Mouse (Mus musculus) cerebellum, postnatal 25 days (tissue): ENCODE measurements around the gene Ccdc154.
A peak's percentile ranks its signal among the peaks of the same experiment; 100 is the strongest.

Experiments used
- DNase-seq, 2 experiments: peaks; one replicate each; pipeline ENCODE4 v3.0.0; 2021; ENCODE audit warnings: mixed read lengths in 2 of 2

Ccdc154 gene

DNA sequence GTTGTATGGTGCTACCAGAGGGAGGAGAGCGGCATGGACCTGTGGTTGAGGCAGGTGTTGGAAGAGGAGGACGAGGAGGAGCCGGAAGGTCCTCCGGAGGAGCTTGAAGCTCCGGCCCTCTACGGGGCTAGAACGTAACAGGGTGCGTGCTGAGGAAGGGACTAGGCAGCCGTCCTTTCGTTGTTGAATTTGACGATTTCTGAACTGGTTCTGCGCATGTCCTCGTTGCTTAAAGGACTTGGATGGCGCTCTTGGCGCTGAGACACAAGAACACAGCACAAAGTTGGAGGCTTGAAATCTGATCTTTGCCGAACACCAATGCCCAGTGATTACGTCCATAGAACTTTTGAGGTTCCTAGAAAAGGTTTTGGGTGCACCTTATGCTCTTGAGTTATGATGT lies 22.7 kb downstream of the Ccdc154 start:
- DNase-seq = no peak

- no peak for DNase-seq
Measured at GRCm38 (mm10) chr17:25187784-25188149, 25.5 kb downstream of the Ccdc154 start.

GRCm38 (mm10) chr17:25188150-25189031 lies 26.1 kb downstream of the Ccdc154 start, which contains the start of gene Unkl:
Unkl (plus strand) TSS chr17:25188397.
- DNase-seq = peak; percentile 79 to 85

GRCm38 (mm10) chr17:25189091-25189490 lies 26.8 kb downstream of the Ccdc154 start:
- peak in 1 of 2 experiments; percentile 25 for DNase-seq

- no peak for DNase-seq
Measured at GRCm38 (mm10) chr17:25202401-25202800, 40.1 kb downstream of the Ccdc154 start.

DNA sequence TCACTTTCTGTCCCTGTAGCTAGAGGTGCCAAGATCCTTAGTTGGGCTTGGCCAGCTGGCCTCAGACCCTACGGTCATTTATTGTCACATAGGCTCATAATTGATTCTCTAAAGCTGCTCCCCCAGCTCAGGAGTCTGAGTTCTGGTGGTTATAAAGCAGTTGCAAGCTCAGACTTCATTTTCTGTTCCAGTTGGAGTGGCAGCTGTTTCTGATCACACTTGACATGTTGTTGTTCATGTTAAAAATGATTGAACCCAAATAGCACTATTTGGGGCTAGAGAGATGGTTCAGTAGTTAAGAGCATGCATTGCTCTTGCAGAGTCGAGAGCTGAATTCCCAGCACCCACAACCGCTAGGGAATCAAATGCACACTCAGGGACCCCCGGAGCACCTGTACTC lies 47.7 kb downstream of the Ccdc154 start:
- no peak for DNase-seq

DNA sequence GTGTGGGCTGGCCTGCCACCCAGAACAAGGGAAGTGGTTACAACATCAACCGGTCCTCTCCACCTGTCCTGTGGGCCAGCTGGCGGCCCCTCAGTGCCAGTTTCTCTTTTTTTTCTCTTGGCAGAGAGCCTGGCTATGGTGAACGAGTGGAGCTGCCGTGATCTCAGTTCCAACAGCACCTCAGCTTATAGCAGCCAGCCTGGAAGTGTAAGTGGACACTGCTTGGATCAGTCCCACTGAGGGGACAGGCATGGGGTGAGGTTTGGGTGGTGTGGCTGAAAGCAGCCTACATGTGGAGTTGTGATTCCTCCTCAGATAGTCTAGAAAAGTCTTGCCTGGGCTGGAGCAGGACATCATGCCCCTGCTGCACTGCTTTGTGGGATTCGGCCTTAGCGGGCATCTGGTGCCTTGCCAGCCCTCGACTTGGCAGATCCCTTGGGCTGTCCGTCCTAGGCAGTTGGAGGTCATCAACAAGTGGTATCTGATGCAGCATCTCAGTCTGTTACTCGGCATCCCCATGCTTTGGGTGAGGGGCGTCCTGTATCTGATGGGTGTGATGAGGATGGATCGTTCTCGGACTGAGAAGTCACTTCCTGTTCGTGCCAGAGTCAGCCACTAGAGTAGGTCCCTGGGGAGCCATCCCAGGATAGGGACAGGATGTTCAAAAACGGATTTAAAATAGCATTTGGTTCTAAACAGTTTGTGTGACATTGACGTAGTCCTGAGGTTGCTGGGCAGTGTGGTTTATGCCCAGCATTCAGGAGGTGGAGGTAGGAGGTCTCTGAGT lies 48.6 kb downstream of the Ccdc154 start:
- peak; percentile 84 to 85 for DNase-seq

DNA sequence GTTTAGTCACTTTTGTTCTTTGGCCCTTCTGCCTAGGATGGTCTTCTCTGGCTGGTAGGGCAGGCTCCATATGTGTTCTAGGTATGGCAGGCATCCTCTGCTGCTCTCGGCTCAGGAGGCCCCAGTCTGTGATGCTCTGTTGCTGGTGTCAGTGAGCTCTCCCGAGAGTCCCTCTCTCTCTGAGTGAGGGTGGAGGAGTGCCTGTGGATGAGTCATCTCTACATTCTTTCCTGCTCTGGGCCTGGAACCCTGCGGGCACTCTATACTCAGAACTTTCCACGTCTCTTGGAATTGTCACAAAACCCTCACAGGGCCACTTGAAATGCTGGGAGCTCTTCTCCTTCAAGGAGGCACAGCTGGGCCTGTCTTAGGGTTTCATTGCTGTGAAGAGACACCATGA lies 49.4 kb downstream of the Ccdc154 start:
- peak in 1 of 2 experiments; percentile 30 for DNase-seq

- no peak for DNase-seq
Measured at GRCm38 (mm10) chr17:25215431-25215830, 53.2 kb downstream of the Ccdc154 start.

- peak; percentile 59 to 71 for DNase-seq
Measured at GRCm38 (mm10) chr17:25218967-25219366, 56.7 kb downstream of the Ccdc154 start.

DNA sequence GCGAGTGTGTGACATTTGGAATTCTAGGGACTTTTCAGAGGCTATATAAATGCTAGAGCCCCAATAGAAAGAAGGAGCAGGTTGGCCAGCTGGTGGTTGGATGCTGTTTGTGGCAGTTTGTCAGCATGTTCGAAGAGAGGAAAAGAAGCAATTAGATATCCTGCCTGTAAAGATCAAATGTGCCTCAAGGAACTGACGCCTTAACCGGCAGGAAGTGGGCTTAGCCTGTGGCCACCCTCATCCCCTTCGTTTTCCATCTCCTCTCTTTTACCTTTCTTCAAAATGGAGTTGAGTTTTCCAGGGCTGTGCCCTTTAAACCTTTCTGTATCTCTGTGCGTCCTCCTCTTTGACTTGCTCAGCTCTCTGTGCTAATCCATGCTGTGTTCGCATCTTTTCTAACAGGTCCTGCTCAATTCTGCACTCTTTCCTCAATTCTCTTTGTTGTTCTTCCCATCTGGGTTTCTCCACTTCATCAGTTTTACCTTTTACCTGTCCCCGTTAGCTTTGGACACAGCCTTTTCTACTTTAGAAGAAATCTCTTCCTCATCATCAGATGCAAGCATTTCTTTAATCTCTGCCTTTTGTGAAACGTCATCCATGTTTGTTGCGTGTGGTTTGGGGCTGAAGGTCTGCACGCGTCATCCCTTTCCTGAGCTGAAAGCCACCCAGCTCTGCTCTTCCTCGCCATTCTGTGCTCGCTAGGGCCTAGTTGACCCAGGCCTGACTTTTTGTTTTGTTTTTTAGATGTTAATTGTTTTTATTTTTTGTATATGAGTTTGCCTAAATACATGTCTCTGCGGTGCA lies 57.4 kb downstream of the Ccdc154 start:
- DNase-seq = no peak

DNA sequence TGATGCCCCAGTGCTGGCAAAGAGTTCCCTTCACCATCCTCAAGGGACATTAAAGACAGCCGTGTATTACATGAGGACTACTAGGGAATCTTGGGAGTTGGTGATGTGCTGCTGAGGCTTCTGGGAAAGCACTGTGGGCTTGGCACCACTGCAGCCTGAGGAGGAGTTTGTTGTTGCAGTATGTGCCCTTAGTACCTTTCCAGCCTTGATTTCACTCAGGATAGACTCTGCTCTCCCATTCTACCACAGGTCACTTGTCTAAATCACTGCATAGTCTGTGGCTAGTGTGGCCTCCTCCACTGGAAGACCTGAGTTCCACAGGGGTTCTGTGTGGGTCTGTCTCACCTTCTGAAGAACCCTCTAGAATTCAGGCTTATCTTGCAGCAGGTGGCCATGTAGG lies 58.5 kb downstream of the Ccdc154 start:
- DNase-seq = no peak
